Mouse (Mus musculus) embryonic stem cell, embryonic (primary cell): ENCODE measurements at regions not wholly inside any gene's neighbourhood (a gene's known extent, or its start where the extent isn't known, plus 50 kb on each side); places are given as distances from the start of the nearest gene placed in this dataset.

Experiments
- CTCF ChIA-PET, 4 experiments: fragments of 300-600 bp in 2 of 4; fragments of 350-600 bp in 2 of 4; sonication (Branson Sonifier 250); formaldehyde crosslinking; loops; one replicate each; lab custom pipeline; 2022; ENCODE audit warnings: inconsistent platforms in 2 of 4; lab: Charles Lee
- POLR2A ChIA-PET, 4 experiments: fragments of 300-600 bp in 2 of 4; fragments of 350-600 bp in 2 of 4; sonication (Branson Sonifier 250); formaldehyde crosslinking; loops; one replicate each; lab custom pipeline; 2022; ENCODE audit warnings: antibody characterized with exemption in 4 of 4, inconsistent platforms in 1 of 4; lab: Charles Lee

GRCm38 (mm10) chr5:95864252-95864651 lies 88.5 kb downstream of the E330014E10Rik start:
- ChIA-PET POLR2A (interaction anchor here in 1 of 4 experiments (0.8 kb wide), 1 partner anchor 13 kb away, joined by 3 read pairs; no protein-coding TSS in a partner anchor), CTCF (no interaction called here)

GRCm38 (mm10) chr5:95864725-95865492 lies 89.1 kb downstream of the E330014E10Rik start:
- POLR2A ChIA-PET, result interaction anchor here in 1 of 4 experiments (0.8 kb wide), 1 partner anchor 14 kb away, joined by 3 read pairs; no protein-coding TSS in a partner anchor
- CTCF ChIA-PET, result no interaction called here

GRCm38 (mm10) chr5:95865516-95865915 lies 89.7 kb downstream of the E330014E10Rik start:
- ChIA-PET POLR2A (no interaction called here), CTCF (no interaction called here)

DNA sequence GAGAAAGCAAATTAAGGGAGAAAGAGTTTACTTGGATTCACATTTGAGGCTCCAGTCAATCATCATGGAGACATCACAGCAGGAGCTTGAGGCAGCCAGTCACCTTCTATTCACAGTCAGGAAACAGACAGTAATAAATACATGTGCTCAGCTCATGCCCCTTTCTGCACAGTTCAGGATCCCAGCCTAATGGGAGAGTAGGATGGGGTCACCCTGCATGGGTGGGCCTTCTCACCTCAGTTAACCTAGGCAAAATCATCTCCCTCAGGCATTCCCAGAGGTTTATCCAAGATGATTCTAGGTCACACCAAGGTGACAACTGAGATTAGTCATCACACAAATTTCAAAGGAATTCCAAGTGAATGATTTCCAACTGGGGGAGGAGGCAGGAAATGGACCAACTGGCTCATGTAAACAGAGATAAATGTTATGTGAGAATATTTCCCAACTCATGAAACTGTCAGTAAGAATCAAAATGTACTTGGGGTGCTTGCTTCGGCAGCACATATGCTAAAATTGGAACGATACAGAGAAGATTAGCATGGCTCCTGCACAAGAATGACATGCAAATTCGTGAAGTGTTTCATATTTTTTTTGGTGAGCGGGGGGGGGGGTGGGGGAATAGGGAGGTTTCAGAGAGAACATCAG lies 89.8 kb upstream of the Cxcl13 start:
- POLR2A ChIA-PET, result no interaction called here
- CTCF ChIA-PET, result no interaction called here

GRCm38 (mm10) chr5:95870336-95870845 lies 86.4 kb upstream of the Cxcl13 start:
- ChIA-PET POLR2A (no interaction called here), CTCF (no interaction called here)

GRCm38 (mm10) chr5:95874969-95875368 lies 81.8 kb upstream of the Cxcl13 start:
- ChIA-PET POLR2A (no interaction called here), CTCF (no interaction called here)

DNA sequence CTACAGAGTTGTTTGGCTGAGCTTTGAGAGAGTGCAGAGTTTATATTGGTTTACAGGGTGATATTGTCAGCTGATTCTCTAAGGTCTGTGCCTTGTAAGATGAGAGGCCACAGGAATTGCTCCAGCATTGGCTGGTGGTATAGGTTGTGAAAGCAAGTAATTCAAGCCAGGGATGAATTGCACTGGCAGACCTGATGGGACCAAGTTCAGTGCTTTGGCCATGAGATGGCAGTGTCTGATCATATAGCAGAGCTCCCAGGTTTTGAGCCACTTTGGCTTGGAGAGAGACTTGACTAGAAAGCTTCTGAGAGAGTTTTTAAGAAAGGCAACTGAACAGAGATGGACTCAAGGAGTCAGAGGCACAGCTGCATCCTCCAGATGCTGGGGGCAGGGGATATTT lies 75.8 kb upstream of the Cxcl13 start:
- ChIA-PET POLR2A (no interaction called here), CTCF (no interaction called here)
